Mouse (Mus musculus): ENCODE data around the gene Fads6.

Gene Fads6

GRCm38 (mm10) chr11:115298160-115298559, 697 bp upstream of the Fads6 start:
- no peak for DNase-seq

- DNase-seq, result peak; percentile 45 to 48
Observed at GRCm38 (mm10) chr11:115296471-115297210, 822 bp downstream of the Fads6 start.

GRCm38 (mm10) chr11:115295939-115296338, 1.5 kb downstream of the Fads6 start:
- no peak for DNase-seq

GRCm38 (mm10) chr11:115292631-115293375, 4.7 kb downstream of the Fads6 start:
- peak; percentile 36 to 54 for DNase-seq

- no peak for DNase-seq
Observed at GRCm38 (mm10) chr11:115291503-115291902, 6.0 kb downstream of the Fads6 start.

GRCm38 (mm10) chr11:115290919-115291318, 6.5 kb downstream of the Fads6 start:
- peak; percentile 69 to 79 for DNase-seq

GRCm38 (mm10) chr11:115290314-115290713, 7.1 kb downstream of the Fads6 start:
- no peak for DNase-seq

- DNase-seq, result no peak
Observed at GRCm38 (mm10) chr11:115289885-115290284, 7.6 kb downstream of the Fads6 start.

GRCm38 (mm10) chr11:115288305-115288704, 9.2 kb downstream of the Fads6 start:
- DNase-seq, result no peak

- no peak for DNase-seq
Observed at GRCm38 (mm10) chr11:115287386-115287785, 10.1 kb downstream of the Fads6 start.

- DNase-seq, result no peak
Observed at GRCm38 (mm10) chr11:115286201-115286993, 11.1 kb downstream of the Fads6 start.

- DNase-seq, result no peak
Observed at GRCm38 (mm10) chr11:115285282-115285681, 12.2 kb downstream of the Fads6 start.

GRCm38 (mm10) chr11:115283891-115284620, 13.4 kb downstream of the Fads6 start:
- no peak for DNase-seq

- DNase-seq, result no peak
Observed at GRCm38 (mm10) chr11:115283486-115283765, 14.0 kb downstream of the Fads6 start.

- DNase-seq, result no peak
Observed at GRCm38 (mm10) chr11:115282723-115283485, 14.6 kb downstream of the Fads6 start.

GRCm38 (mm10) chr11:115282295-115282694, 15.2 kb downstream of the Fads6 start:
- no peak for DNase-seq

GRCm38 (mm10) chr11:115279726-115280125, 17.7 kb downstream of the Fads6 start:
- no peak for DNase-seq

GRCm38 (mm10) chr11:115278176-115278575, 19.3 kb downstream of the Fads6 start:
- no peak for DNase-seq

GRCm38 (mm10) chr11:115277604-115277975, 19.9 kb downstream of the Fads6 start:
- no peak for DNase-seq

GRCm38 (mm10) chr11:115276780-115277603, 20.5 kb downstream of the Fads6 start, which contains the start of gene Fdxr:
Fdxr (minus strand) TSS chr11:115277050.
- peak; percentile 99 for DNase-seq

- no peak for DNase-seq
Observed at GRCm38 (mm10) chr11:115275954-115276353, 21.5 kb downstream of the Fads6 start.
